Mouse (Mus musculus) frontal cortex, adult 2 months (tissue): Measurements from ENCODE around the gene Lix1. TPM values are rescaled to one million over a fixed set of nuclear protein-coding genes. Genes with fewer than 3 reads are reported as not detected.

ENCODE experiments used
- DNase-seq, 2 experiments: peaks; one replicate each; pipeline ENCODE4 v3.0.0; 2022; ENCODE audit warnings: low spot score in 1 of 2; ENCODE audit errors: extremely low spot score in 1 of 2
- polyA plus RNA-seq: library from polyadenylated mRNA; depleted of rRNA; stranded (reverse); fragments of >200 nt; gene quantifications from 2 replicates; pipeline ENCODE4 v1.2.3, GENCODE M21; 2012

The Lix1 gene
- polyA plus RNA-seq, 1 experiment, result 72.8 TPM

DNA sequence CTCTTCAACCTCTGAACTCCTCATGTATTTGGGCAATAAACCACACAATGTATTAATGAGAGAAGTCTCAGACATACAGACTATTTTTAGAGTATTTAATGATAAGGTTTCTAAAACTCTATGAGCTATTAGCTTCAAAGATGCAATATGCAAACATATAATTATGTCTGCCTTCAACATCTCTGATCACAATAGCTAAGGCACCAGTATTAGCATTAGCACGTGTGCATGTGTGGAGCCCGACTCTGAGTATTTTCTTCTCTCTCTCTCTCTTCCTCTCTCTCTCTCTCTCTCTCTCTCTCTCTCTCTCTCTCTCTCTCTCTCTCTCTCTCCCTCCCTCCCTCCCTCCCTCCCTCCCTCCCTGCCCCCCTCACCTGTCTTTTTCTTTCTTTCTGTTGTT lies 9.0 kb downstream of the Lix1 start:
- DNase-seq, result no peak

DNA sequence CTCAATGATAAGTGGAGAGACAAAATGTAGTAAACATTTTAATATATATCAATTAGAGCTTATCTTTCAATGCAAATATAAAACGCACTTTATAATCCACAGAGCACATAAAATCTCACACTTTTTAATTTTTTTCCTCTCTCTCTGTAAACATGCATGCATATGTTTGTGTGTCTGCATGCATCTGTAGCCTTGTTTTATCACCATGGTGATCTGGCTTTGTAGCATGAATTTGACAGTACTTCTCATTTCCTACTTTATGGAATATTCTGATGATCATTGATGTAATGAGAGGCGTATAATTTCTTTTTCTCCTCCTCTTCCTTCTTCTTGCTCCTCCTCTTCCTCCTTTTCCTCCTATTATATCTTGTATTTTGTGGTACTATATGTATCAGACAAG lies 9.7 kb downstream of the Lix1 start:
- no peak for DNase-seq

DNA sequence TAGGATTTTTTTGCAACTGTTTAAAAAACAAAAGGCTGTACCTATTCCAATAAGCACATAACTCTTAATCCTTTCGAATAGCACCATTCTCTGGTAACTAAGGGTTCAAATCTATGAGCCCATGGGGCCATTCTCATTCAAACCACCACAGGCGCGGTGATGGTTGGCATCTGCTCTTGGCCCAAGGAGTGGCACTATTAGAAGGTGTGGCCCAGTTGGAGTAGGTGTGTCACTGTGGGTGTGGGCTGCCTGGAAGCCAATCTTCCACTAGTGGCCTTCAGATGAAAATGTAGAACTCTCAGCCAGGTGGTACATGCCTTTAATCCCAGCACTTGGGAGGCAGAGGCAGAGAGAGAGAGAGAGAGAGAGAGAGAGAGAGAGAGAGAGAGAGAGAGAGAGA lies 11.7 kb downstream of the Lix1 start:
- DNase-seq, result no peak

DNA sequence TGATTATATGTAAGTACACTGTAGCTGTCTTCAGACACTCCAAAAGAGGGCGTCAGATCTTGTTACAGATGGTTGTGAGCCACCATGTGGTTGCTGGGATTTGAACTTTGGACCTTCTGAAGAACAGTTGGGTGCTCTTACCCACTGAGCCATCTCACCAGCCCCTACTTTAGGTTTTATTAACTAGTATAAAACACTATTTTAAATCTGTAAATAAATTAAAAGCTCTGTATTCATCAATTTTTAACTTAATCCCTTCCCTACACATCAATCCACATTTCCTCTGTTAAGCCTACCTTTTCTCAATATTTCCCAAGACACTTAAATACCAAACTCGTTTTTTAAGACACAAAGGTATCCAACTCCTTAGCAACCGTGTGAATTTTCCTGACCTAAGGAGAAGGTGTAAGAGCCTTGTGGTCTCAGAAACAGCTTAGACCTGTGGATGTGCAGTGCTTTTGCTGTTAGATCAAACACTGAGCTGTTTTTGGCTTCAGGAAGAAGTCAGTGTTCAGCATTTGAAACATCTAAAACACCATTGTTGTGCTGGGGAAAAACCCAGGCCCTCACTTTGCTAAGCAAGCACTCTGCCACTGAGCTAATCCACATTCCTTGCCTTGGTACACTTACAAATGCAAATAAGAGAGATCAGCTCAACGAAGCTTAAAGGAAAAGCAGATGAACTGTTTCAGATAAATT lies 22.3 kb downstream of the Lix1 start:
- no peak for DNase-seq

DNA sequence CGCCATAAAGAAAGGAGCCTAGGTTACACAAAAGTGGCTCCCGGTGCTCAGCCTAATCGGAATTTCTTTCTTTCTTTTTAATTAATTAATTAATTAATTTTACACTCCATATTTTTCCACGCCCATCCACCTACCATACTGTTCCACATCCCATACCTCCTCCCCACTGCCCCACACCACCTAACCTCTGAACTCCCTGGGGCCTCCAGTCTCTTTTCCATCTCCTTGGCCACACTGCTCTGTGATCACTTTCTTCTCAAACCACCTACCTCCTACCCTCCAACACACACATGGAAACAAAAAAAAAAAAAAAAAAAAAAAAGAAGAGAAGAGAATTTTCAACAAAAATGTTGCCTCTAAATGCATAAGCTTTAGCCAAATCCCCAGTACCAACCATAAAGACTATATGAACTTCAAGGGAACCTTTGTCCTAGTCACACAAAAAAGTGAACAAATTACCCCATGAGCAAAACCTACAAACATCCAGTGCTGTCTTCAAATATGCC lies 22.9 kb downstream of the Lix1 start:
- DNase-seq, result no peak

DNA sequence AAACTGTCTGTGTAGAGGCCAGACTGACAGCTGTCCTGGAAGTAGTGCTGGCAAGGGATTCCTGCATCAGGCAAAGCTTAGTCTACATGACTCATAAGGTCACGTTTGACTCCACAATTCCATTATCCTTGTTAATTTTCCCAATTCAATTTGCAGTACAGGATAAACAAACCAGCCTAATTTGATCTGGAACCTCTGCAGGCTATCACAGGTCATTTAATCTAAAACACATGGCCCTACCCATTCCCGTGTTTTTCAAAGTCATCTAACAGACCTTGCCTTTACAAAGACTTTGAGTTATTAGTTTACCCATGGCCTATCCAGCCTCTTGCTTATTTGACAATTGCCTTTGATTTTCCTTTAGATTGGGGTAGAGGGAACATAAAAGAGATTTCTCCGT lies 23.4 kb downstream of the Lix1 start:
- DNase-seq, result no peak

DNA sequence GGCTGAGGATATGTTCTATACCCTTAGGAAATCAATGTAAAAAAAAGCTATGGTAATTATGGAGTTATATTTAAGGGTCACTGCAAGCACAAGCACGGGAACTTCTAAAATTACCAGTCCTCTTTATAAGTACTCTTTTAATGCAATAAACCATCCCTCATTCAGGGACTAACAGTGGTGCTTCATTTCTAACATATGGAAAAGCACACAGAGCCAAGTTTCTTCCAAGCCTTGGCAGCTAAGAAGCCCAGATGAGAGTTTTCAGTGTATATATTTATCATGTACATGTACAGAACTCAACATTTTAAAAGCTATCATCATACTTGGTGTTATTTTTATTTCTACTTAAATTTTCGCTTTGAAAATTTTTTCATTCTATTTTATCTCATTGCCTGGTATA lies 26.4 kb downstream of the Lix1 start:
- DNase-seq, result peak in 1 of 2 experiments; percentile 31

DNA sequence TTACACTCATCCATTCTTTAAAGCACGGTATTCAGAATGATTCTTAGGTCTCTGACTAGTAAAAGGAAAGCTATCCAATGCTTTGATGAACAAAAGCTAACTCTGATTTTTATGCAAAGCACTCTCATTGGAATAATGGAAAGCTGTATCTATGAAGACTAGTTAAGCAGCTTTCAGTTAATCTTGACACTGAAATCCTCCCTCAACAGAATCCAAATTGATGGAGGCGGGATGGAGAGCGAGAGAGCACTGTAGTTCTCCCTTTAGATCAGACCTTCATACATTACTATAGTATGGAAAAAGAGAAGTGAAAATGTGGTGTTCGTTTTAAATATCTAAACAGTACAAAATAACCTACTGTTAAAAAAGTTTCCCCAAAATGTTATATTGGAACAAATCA lies 31.2 kb downstream of the Lix1 start:
- DNase-seq, result no peak

DNA sequence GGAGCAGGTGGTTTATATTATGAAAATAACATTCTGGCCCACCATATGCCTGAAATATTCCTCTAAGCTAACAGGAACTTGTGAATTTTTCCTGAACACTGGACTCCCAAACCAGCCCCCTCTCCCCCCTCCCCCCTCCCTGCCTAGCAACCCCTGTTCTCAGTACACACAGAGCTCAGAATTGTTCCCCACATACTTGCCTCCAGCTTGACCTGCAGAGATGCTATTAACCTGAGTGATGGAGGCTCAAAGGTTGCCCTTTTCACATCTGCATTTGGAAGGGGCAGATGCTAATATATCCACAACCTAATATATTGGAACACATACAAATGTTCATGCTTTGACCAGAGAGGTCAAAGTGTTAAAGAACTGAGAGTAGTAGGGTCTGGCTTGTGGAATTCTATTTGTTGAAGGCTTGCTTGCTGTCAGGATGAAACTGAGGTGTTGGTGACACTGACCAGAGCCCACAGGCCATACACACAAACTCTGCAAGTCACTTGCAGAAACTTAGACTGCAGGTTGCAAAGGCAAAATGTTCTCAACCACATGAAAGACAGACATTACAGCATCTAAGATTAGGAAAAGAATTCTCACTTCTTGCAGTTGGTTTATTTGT lies 36.2 kb downstream of the Lix1 start:
- no peak for DNase-seq

DNA sequence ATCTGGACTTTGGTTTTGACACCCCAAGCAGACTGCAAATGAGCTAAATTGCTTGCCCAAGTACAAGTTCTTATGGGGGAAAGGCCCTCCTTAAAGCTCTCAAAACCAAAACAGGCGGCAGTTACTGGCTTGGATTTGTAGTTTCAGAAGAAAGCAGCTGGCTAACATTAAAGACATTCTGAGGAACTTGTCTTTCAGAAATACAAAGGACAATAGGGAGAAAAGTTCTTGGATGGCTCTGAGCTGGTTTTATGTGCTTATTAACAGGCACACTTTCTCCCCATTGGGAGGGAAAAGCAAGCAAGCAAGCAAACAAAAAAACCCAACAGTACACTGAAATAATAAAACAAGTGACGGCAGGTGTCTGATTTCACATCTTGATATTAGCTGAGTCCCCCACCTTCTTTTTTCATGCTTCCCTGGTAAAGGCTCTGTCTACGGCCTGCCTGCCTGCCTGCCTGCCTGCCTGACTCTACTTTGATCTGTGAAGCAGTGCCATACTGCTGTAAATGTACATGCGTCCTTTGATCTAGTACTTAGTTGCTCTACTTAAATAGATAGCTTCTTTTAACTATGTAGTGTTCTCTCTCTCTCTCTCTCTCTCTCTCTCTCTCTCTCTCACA lies 39.5 kb downstream of the Lix1 start:
- DNase-seq, result no peak

DNA sequence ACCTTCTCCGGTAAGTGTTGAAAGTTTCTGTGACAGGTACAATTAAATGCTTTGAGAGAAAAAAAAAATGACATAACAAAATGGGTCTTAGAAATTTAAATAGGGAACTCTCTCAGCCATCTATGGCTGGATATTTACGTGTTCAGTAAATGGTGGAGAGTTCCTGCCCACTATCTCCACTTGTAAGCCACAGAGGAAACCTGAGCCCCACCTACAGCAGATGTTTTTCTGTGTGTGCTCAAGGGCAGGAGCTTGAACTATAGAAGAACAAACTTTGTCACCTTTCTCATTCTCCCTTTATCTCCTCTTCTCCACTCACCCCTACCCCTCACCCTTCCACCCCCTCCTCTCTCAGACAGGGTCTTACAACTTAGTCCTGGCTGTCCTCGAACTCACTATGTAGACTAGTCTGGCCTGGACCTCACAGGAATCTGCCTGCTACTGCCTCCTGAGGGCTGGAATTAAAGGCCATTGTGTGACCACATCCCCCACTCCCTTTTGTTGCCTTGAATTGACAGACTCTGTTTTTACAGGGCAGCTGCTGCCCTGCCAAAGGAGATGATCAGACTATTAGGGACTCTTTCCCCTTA lies 41.9 kb downstream of the Lix1 start:
- no peak for DNase-seq

DNA sequence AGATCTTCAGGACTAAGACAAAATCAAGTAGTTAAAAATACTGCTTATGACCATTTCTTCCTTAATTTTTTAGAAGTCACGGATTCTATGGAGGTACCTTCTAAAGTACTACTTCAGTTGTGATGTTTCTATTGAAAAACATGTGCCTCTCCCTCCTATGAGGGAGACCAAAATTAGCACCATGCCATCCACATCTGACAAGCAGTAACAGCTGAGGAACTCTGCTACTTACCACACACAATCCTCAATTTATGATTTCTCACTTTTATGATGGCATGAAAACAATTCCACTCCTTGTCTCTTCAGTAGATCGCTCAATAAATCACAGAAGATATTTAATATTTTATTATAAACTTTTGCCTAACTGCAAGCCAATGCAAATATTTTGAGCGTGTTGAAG lies 44.2 kb downstream of the Lix1 start:
- no peak for DNase-seq

DNA sequence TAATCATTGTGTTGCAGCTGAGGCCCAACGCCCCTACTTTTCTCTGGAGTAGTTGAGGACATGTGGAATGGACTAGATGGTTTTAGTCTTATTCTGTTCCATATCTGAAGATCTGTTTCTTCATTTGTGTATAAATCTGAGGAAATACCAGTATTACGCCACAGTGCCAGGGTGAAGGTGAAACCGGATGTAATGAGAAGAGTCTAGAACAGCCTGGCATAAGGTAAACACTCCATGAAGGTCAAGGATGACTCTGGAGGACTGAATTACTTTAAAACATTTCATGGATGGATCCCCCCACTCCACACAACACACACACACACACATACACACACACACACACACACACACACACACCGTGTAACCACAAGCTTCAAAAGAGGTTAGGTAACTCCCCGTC lies 45.3 kb downstream of the Lix1 start:
- DNase-seq, result no peak

DNA sequence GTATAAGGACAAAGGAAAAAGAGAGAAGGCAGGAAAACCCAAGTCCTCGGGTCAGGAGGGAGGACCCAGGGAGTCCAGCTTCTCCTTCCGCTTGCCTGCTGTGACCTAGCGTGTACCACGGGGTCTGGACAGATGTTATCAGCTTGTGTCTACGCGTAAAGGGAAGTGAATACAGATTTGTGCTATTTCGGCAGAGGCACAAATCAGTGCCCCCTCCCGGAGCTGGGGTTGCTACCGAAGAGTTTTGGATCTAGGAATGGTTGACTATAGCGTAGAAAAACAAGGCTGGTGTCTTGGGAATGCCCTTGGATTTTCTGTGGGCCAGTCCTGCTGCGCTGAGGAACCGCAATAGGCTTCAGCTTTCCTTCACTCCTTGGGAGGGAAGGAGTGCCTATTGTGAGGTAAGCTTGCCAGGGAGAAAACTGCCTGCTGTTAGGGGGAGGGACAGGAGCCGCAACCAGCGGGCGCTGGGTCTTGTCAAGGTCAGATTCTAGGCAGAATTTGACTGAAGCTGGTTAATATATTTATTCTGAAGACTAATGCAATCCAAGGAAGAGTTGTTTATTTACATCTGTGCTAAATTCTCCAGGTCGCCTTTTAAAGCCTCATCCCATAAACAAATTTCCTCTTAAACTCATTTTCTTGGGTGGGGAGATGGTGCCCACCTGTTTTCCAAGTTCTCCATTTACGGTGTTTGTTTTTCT lies 46.4 kb downstream of the Lix1 start:
- DNase-seq, result peak in 1 of 2 experiments; percentile 26

DNA sequence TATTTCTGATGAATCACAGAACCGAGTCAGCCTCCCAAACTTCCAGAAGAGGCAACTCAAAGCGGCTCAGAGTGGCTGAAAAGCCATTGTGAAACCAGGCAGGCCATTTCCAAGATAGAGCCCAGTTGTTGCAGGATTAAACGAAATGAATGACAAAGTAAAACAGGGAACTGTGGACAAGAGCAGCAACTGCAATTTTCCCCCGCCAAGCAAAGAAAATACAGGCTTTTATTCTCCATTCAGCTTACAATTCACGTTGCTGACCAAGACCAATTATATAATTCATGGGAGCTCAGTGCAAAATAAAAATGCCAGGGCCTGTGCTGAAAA lies 46.9 kb downstream of the Lix1 start:
- peak; percentile 14 to 25 for DNase-seq

DNA sequence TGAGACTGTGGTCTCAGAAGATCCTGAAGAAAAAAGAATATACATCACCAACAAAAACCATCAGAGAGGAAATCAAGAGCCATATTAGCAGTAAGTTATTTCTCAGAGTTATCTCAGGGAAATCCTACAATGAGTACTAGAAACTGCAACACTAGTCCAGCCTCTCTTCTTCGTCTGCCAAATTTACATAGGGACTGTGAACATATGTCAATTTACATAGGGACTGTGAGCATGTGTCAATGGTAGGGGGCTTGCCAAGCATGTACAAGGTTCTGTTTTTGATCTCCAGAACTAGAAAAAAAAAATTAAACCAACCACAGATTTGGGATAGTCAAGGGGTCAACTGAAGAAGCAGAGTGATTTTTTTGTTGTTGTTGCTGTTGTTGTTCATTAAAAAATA lies 48.6 kb downstream of the Lix1 start:
- DNase-seq, result no peak

DNA sequence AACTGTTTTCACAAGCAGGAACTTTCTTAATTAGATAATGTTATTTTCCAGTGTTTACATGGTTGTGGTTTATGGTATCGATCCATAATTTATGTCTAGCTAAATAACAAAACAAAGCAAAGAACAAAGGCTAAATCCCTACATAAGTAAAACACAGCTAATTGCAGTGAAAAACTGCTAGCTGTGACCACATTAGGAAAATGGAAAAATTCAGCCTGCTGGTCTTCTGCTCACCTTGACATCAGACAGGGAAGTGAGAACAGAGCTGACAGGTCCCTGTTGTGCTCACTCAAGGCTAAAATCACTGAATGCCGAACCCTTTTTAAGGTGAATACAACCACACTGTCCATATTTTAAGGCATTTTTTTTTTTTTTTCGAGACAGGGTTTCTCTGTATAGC lies 50.1 kb downstream of the Lix1 start:
- DNase-seq, result no peak

DNA sequence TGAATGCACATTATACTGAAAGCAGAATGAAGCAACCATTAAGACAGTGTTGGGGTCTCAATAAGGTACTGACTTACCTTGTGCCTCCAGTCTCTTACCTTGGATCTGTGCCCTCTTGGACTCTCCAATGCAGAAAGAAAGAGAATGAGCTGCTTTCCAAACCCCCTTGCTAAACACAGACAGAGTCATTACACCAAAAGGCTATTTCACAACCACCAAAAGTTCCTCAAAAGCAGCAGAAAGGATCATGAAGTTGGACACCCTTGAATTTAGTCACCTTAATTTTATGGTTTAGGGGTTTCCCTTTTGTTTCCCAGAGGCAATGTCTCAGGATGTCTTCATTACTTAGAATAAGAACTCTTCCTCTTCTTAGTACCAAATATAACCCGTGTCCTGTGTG lies 52.1 kb downstream of the Lix1 start:
- DNase-seq, result no peak

DNA sequence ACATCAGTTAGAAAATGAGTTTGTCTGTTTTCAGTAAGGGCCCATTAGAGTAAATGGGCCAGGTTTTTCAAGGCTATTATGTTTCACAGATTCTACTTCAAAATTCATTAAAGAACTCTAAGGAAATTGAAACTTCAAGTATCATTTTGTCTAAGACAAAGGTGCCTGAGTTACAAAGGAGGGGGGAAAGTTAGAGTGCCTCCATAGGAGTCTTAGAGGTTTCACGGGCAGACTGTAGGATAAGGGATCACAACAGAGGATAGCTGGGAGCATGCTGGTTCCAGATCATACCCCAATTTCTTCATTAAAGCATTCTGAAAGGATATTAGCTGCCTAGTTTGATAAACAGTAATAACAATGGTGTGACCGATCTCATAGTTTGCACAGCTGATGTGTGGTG lies 83.3 kb downstream of the Lix1 start:
- no peak for DNase-seq

DNA sequence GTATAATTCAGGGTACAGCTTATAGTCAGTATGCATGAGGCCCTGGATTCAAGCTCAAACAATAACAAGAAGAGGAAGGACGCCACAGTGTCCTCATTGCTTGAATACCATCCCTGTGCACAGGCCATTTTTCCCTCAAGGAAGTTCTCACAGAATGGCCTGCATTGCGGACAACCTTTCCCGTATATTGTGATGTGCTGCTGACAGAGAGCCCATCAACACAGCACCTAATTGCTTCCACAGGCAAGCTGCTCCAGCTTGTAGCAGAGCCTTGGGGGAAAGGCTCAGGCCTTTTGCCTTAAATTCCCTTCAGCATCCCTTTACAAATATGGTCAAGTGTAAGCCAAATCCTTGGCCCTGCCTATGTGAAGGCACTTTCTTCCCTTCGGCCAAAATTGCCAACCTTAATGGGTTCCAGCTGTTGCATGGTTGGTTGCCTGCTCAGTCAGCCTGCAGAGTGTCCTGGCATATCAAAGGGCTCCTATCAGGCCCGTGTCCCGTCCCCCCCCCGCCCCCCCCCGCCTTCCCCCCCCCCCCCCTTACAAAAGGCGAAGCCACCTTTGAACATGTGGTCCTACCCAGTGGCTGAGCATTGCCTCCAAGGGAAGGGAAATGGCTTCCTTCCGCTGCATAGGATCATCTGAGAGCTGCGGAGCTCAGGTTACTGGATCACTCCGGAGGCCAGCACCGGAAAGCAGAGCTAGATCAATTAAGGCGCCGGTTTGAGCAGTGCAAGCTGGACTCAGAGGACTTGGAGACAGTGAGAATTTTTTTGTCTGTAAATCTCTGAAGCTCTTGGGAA lies 88.5 kb downstream of the Lix1 start:
- DNase-seq, result no peak
